Mouse (Mus musculus) ES-Bruce4 (cell line): ENCODE data around the gene Setdb1. TPM values are rescaled to one million over a fixed set of nuclear protein-coding genes. Genes with fewer than 3 reads are reported as not detected.

ENCODE experiments used
- H3K27ac ChIP-seq: 2 replicates; pipeline ENCODE4 v1.5.1; 2012; ENCODE audit warnings: low read length, inconsistent platforms; ENCODE audit not compliant: insufficient read depth
- H3K27me3 ChIP-seq: 2 replicates; pipeline ENCODE4 v1.6.1; 2012; ENCODE audit warnings: mild to moderate bottlenecking, low read length, inconsistent platforms; ENCODE audit not compliant: control insufficient read depth, poor library complexity, insufficient read depth, severe bottlenecking
- H3K36me3 ChIP-seq: 2 replicates; pipeline ENCODE4 v1.6.1; 2012; ENCODE audit warnings: inconsistent platforms, mild to moderate bottlenecking, low read length, moderate library complexity; ENCODE audit not compliant: control insufficient read depth, poor library complexity, insufficient read depth, severe bottlenecking
- H3K4me1 ChIP-seq: one replicate; pipeline ENCODE4 v1.8.1; 2011; ENCODE audit warnings: low read length; ENCODE audit not compliant: control insufficient read depth, insufficient read depth
- H3K4me3 ChIP-seq: 2 replicates; pipeline ENCODE4 v1.5.1; 2011; ENCODE audit warnings: low read depth, mild to moderate bottlenecking, low read length
- H3K9ac ChIP-seq: 2 replicates; pipeline ENCODE4 v1.6.1; 2012; ENCODE audit warnings: low read depth, mild to moderate bottlenecking, inconsistent platforms; ENCODE audit not compliant: poor library complexity, severe bottlenecking
- H3K9me3 ChIP-seq: replicated peaks from 2 replicates; pipeline ENCODE4 v1.6.1; 2012; ENCODE audit warnings: mild to moderate bottlenecking, low read length, inconsistent platforms; ENCODE audit not compliant: control insufficient read depth, poor library complexity, insufficient read depth, severe bottlenecking
- CTCF ChIP-seq: IDR thresholded peaks from one replicate; pipeline ENCODE4 v1.8.1; 2011; ENCODE audit warnings: low read depth, low read length
- EP300 ChIP-seq: IDR thresholded peaks from 2 replicates; pipeline ENCODE4 v1.6.1; 2011; ENCODE audit warnings: low read depth, low read length; ENCODE audit not compliant: insufficient read depth
- POLR2A ChIP-seq: IDR thresholded peaks from one replicate; pipeline ENCODE4 v1.8.1; 2011; ENCODE audit warnings: low read length; ENCODE audit not compliant: insufficient read depth
- polyA plus RNA-seq: library from polyadenylated mRNA; stranded (reverse); fragments of >200 nt; gene quantifications from 2 replicates; pipeline ENCODE4 v1.2.4, GENCODE M21; 2011; ENCODE audit warnings: low read depth; ENCODE audit not compliant: missing spikeins, insufficient read depth, insufficient read length

Gene Setdb1
- polyA plus RNA-seq, 1 experiment = 73.3 TPM

GRCm38 (mm10) chr3:95285390-95285789 is 71.6 kb downstream of the Setdb1 start:
- H3K9ac ChIP-seq = no peak overlapping the region; the same call in 1 of the 2 replicates
- H3K9me3 ChIP-seq = no peaks in the 10 kb centered on the region
- no peak for TF ChIP-seq POLR2A
- TF ChIP-seq EP300 = no peak
- no peak for TF ChIP-seq CTCF
- H3K4me3 ChIP-seq = no peak overlapping the region
- peaks cover 10% of the 10 kb centered on the region for H3K36me3 ChIP-seq
- no peaks in the 10 kb centered on the region for H3K4me1 ChIP-seq
- no peaks in the 10 kb centered on the region for H3K27me3 ChIP-seq
- H3K27ac ChIP-seq = no peak overlapping the region

- peaks cover 10% of the 10 kb centered on the region for H3K36me3 ChIP-seq
- H3K9ac ChIP-seq = peak overlapping the region; percentile 65; the same call in 1 of the 2 replicates
- no peak overlapping the region for H3K4me3 ChIP-seq
- TF ChIP-seq POLR2A (no peak), CTCF (no peak), EP300 (no peak)
- no peaks in the 10 kb centered on the region for H3K27me3 ChIP-seq
- no peaks in the 10 kb centered on the region for H3K9me3 ChIP-seq
- H3K27ac ChIP-seq = no peak overlapping the region
- H3K4me1 ChIP-seq = no peaks in the 10 kb centered on the region
Measured at GRCm38 (mm10) chr3:95284501-95285281, 72.3 kb downstream of the Setdb1 start.

GRCm38 (mm10) chr3:95284062-95284461 is 72.9 kb downstream of the Setdb1 start:
- H3K27ac ChIP-seq = peak overlapping the region; percentile 95; the same call in 1 of the 2 replicates
- no peaks in the 10 kb centered on the region for H3K9me3 ChIP-seq
- H3K4me3 ChIP-seq = peak overlapping the region; percentile 6; the same call in 1 of the 2 replicates
- no peaks in the 10 kb centered on the region for H3K27me3 ChIP-seq
- H3K4me1 ChIP-seq = no peaks in the 10 kb centered on the region
- no peak for TF ChIP-seq CTCF
- no peak for TF ChIP-seq POLR2A
- no peak for TF ChIP-seq EP300
- H3K9ac ChIP-seq = peak overlapping the region; percentile 65; the same call in 1 of the 2 replicates
- H3K36me3 ChIP-seq = peaks cover 10% of the 10 kb centered on the region

- H3K4me3 ChIP-seq = peak overlapping the region; percentile 70
- no peak for TF ChIP-seq POLR2A
- no peak for TF ChIP-seq EP300
- no peak for TF ChIP-seq CTCF
- H3K27ac ChIP-seq = peak overlapping the region; percentile 95
- no peaks in the 10 kb centered on the region for H3K27me3 ChIP-seq
- no peaks in the 10 kb centered on the region for H3K9me3 ChIP-seq
- H3K4me1 ChIP-seq = no peaks in the 10 kb centered on the region
- H3K9ac ChIP-seq = peak overlapping the region; percentile 65
- H3K36me3 ChIP-seq = peaks cover 8% of the 10 kb centered on the region
Measured at GRCm38 (mm10) chr3:95283589-95283941, 73.4 kb downstream of the Setdb1 start.

- peak overlapping the region; percentile 70 for H3K4me3 ChIP-seq
- H3K9me3 ChIP-seq = no peaks in the 10 kb centered on the region
- no peaks in the 10 kb centered on the region for H3K27me3 ChIP-seq
- peaks cover 2% of the 10 kb centered on the region; the same call in 1 of the 2 replicates for H3K36me3 ChIP-seq
- H3K27ac ChIP-seq = peak overlapping the region; percentile 95
- TF ChIP-seq EP300 = peak; percentile 45; the same call in 1 of the 2 replicates
- TF ChIP-seq POLR2A = no peak
- no peaks in the 10 kb centered on the region for H3K4me1 ChIP-seq
- peak overlapping the region; percentile 65 for H3K9ac ChIP-seq
Measured at GRCm38 (mm10) chr3:95282865-95283588, 74.0 kb downstream of the Setdb1 start.
